Mouse (Mus musculus) small intestine, adult 2 months (tissue): ENCODE measurements around the gene Wasf1.

ENCODE experiments used
- CTCF ChIP-seq: fragments of 200-500 bp; IDR thresholded peaks from 2 replicates; pipeline ENCODE4 v1.5.1; 2012; ENCODE audit warnings: low read depth, mild to moderate bottlenecking, control low read depth, inconsistent platforms, low read length, moderate library complexity, mixed read lengths; ENCODE audit not compliant: insufficient replicate concordance, insufficient read length; ENCODE audit errors: extremely low read depth
- POLR2A ChIP-seq: fragments of 200-500 bp; IDR thresholded peaks from 2 replicates; pipeline ENCODE4 v1.6.1; 2012; ENCODE audit warnings: low read depth, mild to moderate bottlenecking, control low read depth, inconsistent platforms, low read length, moderate library complexity

DNA sequence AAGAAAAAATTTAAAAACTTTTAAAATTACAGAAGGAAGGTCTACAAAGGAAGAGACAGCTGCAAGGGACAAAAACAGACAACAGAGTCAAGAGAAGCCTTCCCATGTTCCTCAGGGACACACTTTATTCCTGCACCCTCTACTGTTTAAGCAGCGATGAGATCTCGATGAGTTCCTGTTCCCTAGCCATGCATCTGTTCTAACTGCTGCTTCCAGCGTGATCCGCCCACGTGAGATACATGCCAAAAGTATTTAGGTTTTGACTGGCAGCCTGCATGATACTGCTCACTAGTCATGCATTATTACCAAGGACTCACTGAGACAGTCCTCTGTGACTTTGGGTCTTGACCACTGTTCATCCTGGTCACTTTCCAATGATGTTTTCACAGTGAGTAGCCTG lies 72.9 kb downstream of the Wasf1 start:
- TF ChIP-seq POLR2A (no peak), CTCF (no peak)
